Mouse (Mus musculus): ENCODE results near the gene Bhmt. TPM values are rescaled to one million over a fixed set of nuclear protein-coding genes. Genes with fewer than 3 reads are reported as not detected.
"Not testable (repeated sequence)": the region's sequence is repeated elsewhere in the genome, so short reads cannot be mapped to it uniquely, and the experiment has no call there.

The Bhmt gene
- polyA plus RNA-seq, 1 experiment from 2014 or later, result 0.09 TPM

GRCm38 (mm10) chr13:93601527-93601926 is 36.2 kb downstream of the Bhmt start:
- Histone ChIP-seq H3K9ac (no peak overlapping the region), H3K4me1 (no peaks in the 10 kb centered on the region), H3K27me3 (no peaks in the 10 kb centered on the region), H3K27ac (no peak overlapping the region), H3K36me3 (replicated peaks) (no peaks in the 10 kb centered on the region), H3K4me2 (no peak overlapping the region), H3K9me3 (no peaks in the 10 kb centered on the region), H3K4me3 (replicated peaks) (no peak overlapping the region)
- WGBS, result 90% methylated on average over 11 of the region's 11 CpGs
- no peak for ATAC-seq (ENCODE audit: low FRiP score)

GRCm38 (mm10) chr13:93593040-93593699 is 44.6 kb downstream of the Bhmt start:
- Histone ChIP-seq H3K27ac (no peak overlapping the region), H3K4me1 (no peaks in the 10 kb centered on the region), H3K4me2 (no peak overlapping the region), H3K9ac (no peak overlapping the region), H3K36me3 (replicated peaks) (no peaks in the 10 kb centered on the region), H3K9me3 (no peaks in the 10 kb centered on the region), H3K27me3 (no peaks in the 10 kb centered on the region), H3K4me3 (replicated peaks) (no peak overlapping the region)
- ATAC-seq (ENCODE audit: low FRiP score), result no peak
- WGBS, result 86% methylated on average over 2 of the region's 2 CpGs

- WGBS, result 88% methylated on average over 9 of the region's 9 CpGs
- not testable (repeated sequence) for H3K9ac ChIP-seq; H3K27ac ChIP-seq; H3K4me2 ChIP-seq; H3K27me3 ChIP-seq; H3K36me3 ChIP-seq (replicated peaks); H3K4me1 ChIP-seq; ATAC-seq (ENCODE audit: low FRiP score); H3K9me3 ChIP-seq; H3K4me3 ChIP-seq (replicated peaks)
Observed at GRCm38 (mm10) chr13:93582526-93582925, 55.2 kb downstream of the Bhmt start.

GRCm38 (mm10) chr13:93580431-93580830 is 57.3 kb downstream of the Bhmt start:
- H3K9me3 ChIP-seq, result no peaks in the 10 kb centered on the region; the same call in 1 of the 2 replicates
- H3K4me3 ChIP-seq (replicated peaks), result no peak overlapping the region
- H3K9ac ChIP-seq, result no peak overlapping the region
- no peak overlapping the region for H3K27ac ChIP-seq
- H3K27me3 ChIP-seq, result no peaks in the 10 kb centered on the region
- H3K4me2 ChIP-seq, result no peak overlapping the region
- WGBS, result 84% methylated on average over 5 of the region's 5 CpGs
- H3K36me3 ChIP-seq (replicated peaks), result no peaks in the 10 kb centered on the region
- no peaks in the 10 kb centered on the region for H3K4me1 ChIP-seq
- ATAC-seq (ENCODE audit: low FRiP score), result no peak

GRCm38 (mm10) chr13:93569676-93570075 is 68.1 kb downstream of the Bhmt start:
- H3K36me3 ChIP-seq (replicated peaks), result no peaks in the 10 kb centered on the region
- no peak overlapping the region for H3K4me2 ChIP-seq
- 68% methylated on average over 4 of the region's 4 CpGs for WGBS
- no peaks in the 10 kb centered on the region for H3K4me1 ChIP-seq
- no peak overlapping the region for H3K9ac ChIP-seq
- no peak overlapping the region for H3K4me3 ChIP-seq (replicated peaks)
- no peak for ATAC-seq (ENCODE audit: low FRiP score)
- no peaks in the 10 kb centered on the region for H3K9me3 ChIP-seq
- H3K27ac ChIP-seq, result no peak overlapping the region
- no peaks in the 10 kb centered on the region for H3K27me3 ChIP-seq

Other genes with a start within 250 kb of the Bhmt start
- gene Jmy, start 138.2 kb downstream of the Bhmt start, polyA plus RNA-seq (2016; fragmentation: Nextera tagmentation; extraction: Ambion mirVana), result 4.0 and 8.0 TPM in 2 replicates
- gene Bhmt2, start 36.3 kb upstream of the Bhmt start, polyA plus RNA-seq (2016; fragmentation: Nextera tagmentation; extraction: Ambion mirVana), result not detected in 2 replicates
- gene Dmgdh, start 36.5 kb upstream of the Bhmt start, polyA plus RNA-seq (2016; fragmentation: Nextera tagmentation; extraction: Ambion mirVana), result 0.08 TPM in 1 of 2 replicates, not detected in the other
- 7.2 and 7.3 TPM in 2 replicates for gene Arsb, start 133.7 kb upstream of the Bhmt start, polyA plus RNA-seq (2016; fragmentation: Nextera tagmentation; extraction: Ambion mirVana)

All from forebrain, embryonic 12.5 days (tissue).